Mouse (Mus musculus) limb, embryonic 15.5 days (tissue): ENCODE data around the gene Nf1. TPM values are rescaled to one million over a fixed set of nuclear protein-coding genes. Genes with fewer than 3 reads are reported as not detected.

Experiments
- polyA plus RNA-seq: library from polyadenylated mRNA; unstranded; fragments of >200 nt; fragmentation: Nextera tagmentation; extraction: Ambion mirVana; gene quantifications from 2 replicates; pipeline ENCODE4 v1.2.1, GENCODE M21; 2015

The Nf1 gene
- polyA plus RNA-seq, 1 experiment from 2014 or later, result 5.2 TPM

Other genes starting within 250 kb of the Nf1 start
- 4.0 and 5.2 TPM in 2 replicates for gene Ksr1, start 193.3 kb upstream of the Nf1 start, polyA plus RNA-seq
- 248 and 274 TPM in 2 replicates for gene Wsb1, start 85.0 kb upstream of the Nf1 start, polyA plus RNA-seq
- gene Gm9964, start 42.8 kb upstream of the Nf1 start, polyA plus RNA-seq, result not detected in 2 replicates
- 0.17 and 0.20 TPM in 2 replicates for gene Omg, start 164.4 kb downstream of the Nf1 start, polyA plus RNA-seq
- gene Evi2b, start 184.1 kb downstream of the Nf1 start, polyA plus RNA-seq, result 1.1 and 1.6 TPM in 2 replicates
- 0.53 and 0.64 TPM in 2 replicates for gene Evi2, start 190.9 kb downstream of the Nf1 start, polyA plus RNA-seq
- 6.4 and 7.1 TPM in 2 replicates for gene Evi2a, start 190.9 kb downstream of the Nf1 start, polyA plus RNA-seq